Mouse (Mus musculus) testis, adult 2 months (tissue): Measurements from ENCODE around the gene Jak1. TPM values are rescaled to one million over a fixed set of nuclear protein-coding genes. Genes with fewer than 3 reads are reported as not detected.

ENCODE experiments used
- H3K27ac ChIP-seq: fragments of 200-500 bp; 2 replicates; pipeline ENCODE4 v1.5.1; 2012; ENCODE audit warnings: low read depth, low read length; ENCODE audit not compliant: control insufficient read depth, insufficient read depth
- H3K27me3 ChIP-seq: fragments of 200-500 bp; 2 replicates; pipeline ENCODE4 v1.6.1; 2012; ENCODE audit warnings: mild to moderate bottlenecking, low read length, moderate library complexity; ENCODE audit not compliant: control insufficient read depth, insufficient read depth
- H3K36me3 ChIP-seq: fragments of 200-500 bp; 2 replicates; pipeline ENCODE4 v1.6.1; 2012; ENCODE audit warnings: mild to moderate bottlenecking, low read length; ENCODE audit not compliant: control insufficient read depth, insufficient read depth
- H3K4me1 ChIP-seq: fragments of 200-500 bp; 2 replicates; pipeline ENCODE4 v1.6.1; 2012; ENCODE audit warnings: low read length; ENCODE audit not compliant: control insufficient read depth, insufficient read depth
- H3K4me3 ChIP-seq: fragments of 200-500 bp; 2 replicates; pipeline ENCODE4 v1.5.1; 2012; ENCODE audit warnings: low read depth, mild to moderate bottlenecking, low read length, moderate library complexity, mixed read lengths; ENCODE audit not compliant: control insufficient read depth
- CTCF ChIP-seq: fragments of 200-500 bp; IDR thresholded peaks from 2 replicates; pipeline ENCODE4 v1.5.1; 2012; ENCODE audit warnings: low read depth, mild to moderate bottlenecking, inconsistent platforms, low read length, moderate library complexity; ENCODE audit not compliant: control insufficient read depth, insufficient read depth, insufficient replicate concordance
- POLR2A ChIP-seq: fragments of 200-500 bp; IDR thresholded peaks from 2 replicates; pipeline ENCODE4 v1.6.1; 2012; ENCODE audit warnings: low read depth, mild to moderate bottlenecking, inconsistent platforms, low read length, moderate library complexity; ENCODE audit not compliant: control insufficient read depth
- polyA plus RNA-seq: library from polyadenylated mRNA; depleted of rRNA; stranded (reverse); fragments of >200 nt; gene quantifications from 2 replicates; pipeline ENCODE4 v1.2.3, GENCODE M21; 2012

The Jak1 gene
- polyA plus RNA-seq, 1 experiment = 11.8 TPM

GRCm38 (mm10) chr4:101174916-101175625 is 90.0 kb downstream of the Jak1 start:
- no peaks in the 10 kb centered on the region for H3K4me1 ChIP-seq

GRCm38 (mm10) chr4:101172738-101173137 is 92.3 kb downstream of the Jak1 start:
- no peak overlapping the region for H3K4me3 ChIP-seq
- TF ChIP-seq CTCF = no peak
- no peak for TF ChIP-seq POLR2A

More at GRCm38 (mm10) chr4:101174916-101175625, 90.0 kb downstream of the Jak1 start:
- Histone ChIP-seq H3K4me3 (no peak overlapping the region), H3K36me3 (no peaks in the 10 kb centered on the region), H3K27me3 (no peaks in the 10 kb centered on the region), H3K27ac (no peak overlapping the region)
- no peak for TF ChIP-seq CTCF
- no peak for TF ChIP-seq POLR2A

DNA sequence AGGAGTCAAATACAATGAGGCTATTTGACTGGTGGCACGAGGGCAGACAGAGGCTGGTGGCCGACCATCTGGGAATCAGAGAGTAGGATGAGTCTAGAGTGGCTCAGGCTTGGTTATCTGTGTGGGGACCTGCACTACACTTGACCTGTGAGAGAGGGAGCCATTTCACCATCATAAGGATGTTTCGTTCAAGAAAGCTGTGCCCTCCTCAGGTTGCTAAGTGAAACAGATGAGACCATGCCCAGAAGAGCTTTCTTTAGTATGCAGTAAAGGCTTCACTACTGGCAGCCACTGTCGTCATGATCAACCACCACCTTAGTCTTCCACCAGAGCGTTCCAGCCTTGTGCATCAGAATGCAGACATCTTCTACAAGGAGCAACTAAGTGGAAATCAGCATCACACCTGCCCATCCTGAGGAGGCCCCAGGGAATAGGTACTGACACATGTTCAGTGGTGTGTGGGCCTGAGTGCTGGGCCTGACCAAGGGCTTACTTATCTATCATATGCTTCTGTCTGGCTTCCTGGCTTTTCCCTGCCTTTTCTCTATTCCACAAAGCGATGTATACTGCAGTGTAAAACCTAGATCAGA is 96.8 kb downstream of the Jak1 start:
- Histone ChIP-seq H3K27ac (no peak overlapping the region), H3K4me1 (no peaks in the 10 kb centered on the region), H3K4me3 (no peak overlapping the region), H3K36me3 (no peaks in the 10 kb centered on the region), H3K27me3 (no peaks in the 10 kb centered on the region)
- no peak for TF ChIP-seq CTCF
- TF ChIP-seq POLR2A = no peak

More at GRCm38 (mm10) chr4:101172738-101173137, 92.3 kb downstream of the Jak1 start:
- Histone ChIP-seq H3K27ac (no peak overlapping the region), H3K4me1 (no peaks in the 10 kb centered on the region), H3K27me3 (no peaks in the 10 kb centered on the region), H3K36me3 (no peaks in the 10 kb centered on the region)

GRCm38 (mm10) chr4:101167777-101168176 is 97.3 kb downstream of the Jak1 start:
- H3K4me1 ChIP-seq = no peaks in the 10 kb centered on the region
- H3K27ac ChIP-seq = no peak overlapping the region
- H3K27me3 ChIP-seq = no peaks in the 10 kb centered on the region
- no peaks in the 10 kb centered on the region for H3K36me3 ChIP-seq
- no peak overlapping the region for H3K4me3 ChIP-seq
- no peak for TF ChIP-seq POLR2A
- TF ChIP-seq CTCF = no peak

GRCm38 (mm10) chr4:101165776-101166175 is 99.3 kb downstream of the Jak1 start:
- TF ChIP-seq POLR2A = no peak
- no peak overlapping the region for H3K4me3 ChIP-seq
- no peaks in the 10 kb centered on the region for H3K36me3 ChIP-seq
- H3K27me3 ChIP-seq = no peaks in the 10 kb centered on the region
- no peaks in the 10 kb centered on the region for H3K4me1 ChIP-seq
- H3K27ac ChIP-seq = no peak overlapping the region

GRCm38 (mm10) chr4:101164673-101165072 is 100.4 kb downstream of the Jak1 start:
- Histone ChIP-seq H3K4me1 (no peaks in the 10 kb centered on the region), H3K4me3 (no peak overlapping the region), H3K27me3 (no peaks in the 10 kb centered on the region), H3K27ac (no peak overlapping the region), H3K36me3 (no peaks in the 10 kb centered on the region)
- no peak for TF ChIP-seq CTCF
- no peak for TF ChIP-seq POLR2A

DNA sequence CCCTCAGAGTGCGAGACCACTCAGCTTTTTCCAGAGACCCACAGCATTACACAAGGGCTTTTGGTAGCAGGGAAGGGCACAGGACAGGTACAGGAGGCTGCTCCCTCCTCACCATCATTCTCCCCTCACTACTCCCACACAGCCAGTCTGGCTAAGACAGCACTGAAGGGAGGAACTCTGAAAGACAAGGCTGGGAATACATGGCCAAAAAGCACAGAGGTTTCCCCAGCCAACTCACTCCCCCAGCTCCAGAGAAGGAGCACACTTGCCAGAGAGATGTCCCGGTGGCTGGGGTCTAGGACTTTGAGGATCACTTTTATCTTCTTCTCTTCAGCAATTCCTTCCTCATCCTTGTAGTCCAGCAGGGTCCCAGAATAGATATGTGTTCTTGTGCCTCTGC is 100.9 kb downstream of the Jak1 start:
- no peak overlapping the region for H3K27ac ChIP-seq
- TF ChIP-seq POLR2A (no peak), CTCF (no peak)
- no peaks in the 10 kb centered on the region for H3K36me3 ChIP-seq
- H3K27me3 ChIP-seq = no peaks in the 10 kb centered on the region
- H3K4me1 ChIP-seq = no peaks in the 10 kb centered on the region
- H3K4me3 ChIP-seq = no peak overlapping the region
